Mouse (Mus musculus) A20 (cell line): ENCODE measurements around the gene Lpcat1.

Experiments
- DNase-seq: peaks from one replicate; pipeline ENCODE4 v3.0.0-alpha.2; 2011; ENCODE audit warnings: low read depth, low spot score

Gene Lpcat1

GRCm38 (mm10) chr13:73467034-73467420, at the start of gene Lpcat1:
Gene Lpcat1 (plus strand): TSS chr13:73467197.
- peak; percentile 95 for DNase-seq

GRCm38 (mm10) chr13:73417478-73418220, 49.3 kb upstream of the Lpcat1 start:
- peak; percentile 58 for DNase-seq

- DNase-seq, result no peak
These were observed 48.7 kb upstream of the Lpcat1 start for GRCm38 (mm10) chr13:73418297-73418696.

GRCm38 (mm10) chr13:73419244-73419643, 47.8 kb upstream of the Lpcat1 start:
- no peak for DNase-seq

GRCm38 (mm10) chr13:73423043-73423442, 44.0 kb upstream of the Lpcat1 start:
- DNase-seq, result no peak

- no peak for DNase-seq
These were observed 42.0 kb upstream of the Lpcat1 start for GRCm38 (mm10) chr13:73425035-73425434.

- DNase-seq, result peak; percentile 70
These were observed 41.0 kb upstream of the Lpcat1 start for GRCm38 (mm10) chr13:73425839-73426490.

- DNase-seq, result no peak
These were observed 40.4 kb upstream of the Lpcat1 start for GRCm38 (mm10) chr13:73426587-73426986.

- DNase-seq, result no peak
These were observed 37.2 kb upstream of the Lpcat1 start for GRCm38 (mm10) chr13:73429605-73430321.

GRCm38 (mm10) chr13:73432466-73433149, 34.4 kb upstream of the Lpcat1 start:
- DNase-seq, result no peak

- peak; percentile 69 for DNase-seq
These were observed 33.1 kb upstream of the Lpcat1 start for GRCm38 (mm10) chr13:73433681-73434535.

GRCm38 (mm10) chr13:73434687-73435086, 32.3 kb upstream of the Lpcat1 start:
- DNase-seq, result peak; percentile 67

GRCm38 (mm10) chr13:73435662-73436061, 31.3 kb upstream of the Lpcat1 start:
- DNase-seq, result no peak

- no peak for DNase-seq
These were observed 27.9 kb upstream of the Lpcat1 start for GRCm38 (mm10) chr13:73439057-73439456.

GRCm38 (mm10) chr13:73441032-73441431, 26.0 kb upstream of the Lpcat1 start:
- DNase-seq, result no peak

GRCm38 (mm10) chr13:73441686-73442085, 25.3 kb upstream of the Lpcat1 start:
- DNase-seq, result no peak

- DNase-seq, result no peak
These were observed 24.6 kb upstream of the Lpcat1 start for GRCm38 (mm10) chr13:73442431-73442830.

GRCm38 (mm10) chr13:73443093-73443821, 23.7 kb upstream of the Lpcat1 start:
- DNase-seq, result no peak

GRCm38 (mm10) chr13:73445087-73445486, 21.9 kb upstream of the Lpcat1 start:
- no peak for DNase-seq

- no peak for DNase-seq
These were observed 20.9 kb upstream of the Lpcat1 start for GRCm38 (mm10) chr13:73446076-73446475.
